Mouse (Mus musculus) neural tube, embryonic 15.5 days (tissue): ENCODE measurements around the gene Stx17. TPM values are rescaled to one million over a fixed set of nuclear protein-coding genes. Genes with fewer than 3 reads are reported as not detected.

Source experiments
- ATAC-seq: fragments of 200-750 bp; cut with Nextera tagmentation; 2 replicates; pipeline ENCODE4 v1.8.0; 2017; ENCODE audit warnings: mild to moderate bottlenecking, moderate TSS enrichment, moderate library complexity; ENCODE audit not compliant: low FRiP score
- H3K27ac ChIP-seq: fragments of 300-500 bp; sonication (generic); replicated peaks from 2 replicates; pipeline ENCODE4 v1.5.1; 2015; ENCODE audit warnings: mild to moderate bottlenecking, inconsistent platforms
- H3K27me3 ChIP-seq: fragments of 300-500 bp; sonication (generic); replicated peaks from 2 replicates; pipeline ENCODE4 v1.6.1; 2015; ENCODE audit warnings: inconsistent platforms
- H3K36me3 ChIP-seq: fragments of 300-500 bp; sonication (generic); 2 replicates; pipeline ENCODE4 v1.6.1; 2015; ENCODE audit warnings: inconsistent platforms
- H3K4me1 ChIP-seq: fragments of 300-500 bp; sonication (generic); 2 replicates; pipeline ENCODE4 v1.6.1; 2015; ENCODE audit warnings: inconsistent platforms
- H3K4me2 ChIP-seq: fragments of 300-500 bp; sonication (generic); 2 replicates; pipeline ENCODE4 v1.6.1; 2015; ENCODE audit warnings: inconsistent platforms, mild to moderate bottlenecking, moderate library complexity
- H3K4me3 ChIP-seq: fragments of 300-500 bp; sonication (generic); replicated peaks from 2 replicates; pipeline ENCODE4 v1.5.1; 2015; ENCODE audit warnings: mild to moderate bottlenecking, inconsistent platforms
- H3K9ac ChIP-seq: fragments of 300-500 bp; sonication (generic); replicated peaks from 2 replicates; pipeline ENCODE4 v1.6.1; 2015; ENCODE audit warnings: mild to moderate bottlenecking, inconsistent platforms
- H3K9me3 ChIP-seq: fragments of 300-500 bp; sonication (generic); replicated peaks from 2 replicates; pipeline ENCODE4 v1.6.1; 2016; ENCODE audit warnings: inconsistent platforms
- WGBS: fragments of 180-500 bp; shearing (Covaris S2); methylation state at CpG from one replicate; pipeline ENCODE4 v1.1.7; 2015; ENCODE audit warnings: mixed read lengths; 5-methylcytosine and 5-hydroxymethylcytosine counted together
- polyA plus RNA-seq: library from polyadenylated mRNA; unstranded; fragments of >200 nt; fragmentation: Nextera tagmentation; extraction: Ambion mirVana; gene quantifications from 2 replicates; pipeline ENCODE4 v1.2.1, GENCODE M21; 2015

Stx17 gene
- polyA plus RNA-seq: 23.9 and 27.4 TPM in 2 replicates

DNA sequence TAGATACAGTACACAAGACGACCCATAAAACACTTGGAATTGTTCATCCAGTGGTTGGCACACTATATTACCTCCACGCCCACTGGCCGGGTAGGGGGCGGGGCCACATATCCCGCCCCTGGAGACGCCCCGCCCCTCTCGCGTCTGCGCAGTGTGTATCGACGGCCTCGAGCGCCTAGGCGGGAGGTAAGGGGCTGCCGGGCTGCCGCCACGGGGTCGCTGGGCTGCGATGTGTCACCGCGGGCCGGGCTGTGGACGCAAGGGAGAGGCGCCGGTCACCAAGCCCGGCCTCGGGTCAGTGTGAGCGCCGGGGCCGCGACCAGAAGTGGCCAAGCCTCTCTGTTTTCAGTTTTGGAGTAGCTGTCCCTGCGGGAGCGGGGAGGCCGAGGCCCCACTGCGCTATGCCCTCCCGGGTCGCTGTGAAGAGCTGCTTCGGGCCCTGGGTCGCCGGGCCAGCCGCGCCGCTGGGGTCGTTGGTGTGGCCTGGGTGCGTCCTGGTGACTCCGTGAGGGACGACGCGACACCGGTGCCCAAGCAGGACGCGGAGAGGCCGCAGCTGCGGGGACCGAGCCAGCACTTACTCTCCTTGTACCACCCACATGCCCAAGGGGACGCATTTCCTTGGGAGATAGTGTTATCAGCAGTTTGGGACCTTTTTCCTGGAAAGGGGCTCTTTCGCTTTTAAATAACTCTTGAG is at the start of gene Stx17:
TSS of gene Stx17 (plus strand) at position 143 of the 697 bp plus-strand sequence.
- H3K36me3 ChIP-seq: no peaks in the 10 kb centered on the region
- peak; percentile 100 for ATAC-seq
- WGBS: 1% methylated on average over 57 of the region's 58 CpGs
- H3K4me2 ChIP-seq: peak within 1 kb of the TSS; percentile 83
- H3K4me1 ChIP-seq: 0 out of 2 replicates have a peak, but pooled peaks cover 9% of the 10 kb centered on the region
- H3K27me3 ChIP-seq: no peaks in the 10 kb centered on the region
- H3K9ac ChIP-seq: peak within 1 kb of the TSS; percentile 81
- peak within 1 kb of the TSS; percentile 24 for H3K27ac ChIP-seq
- no peaks in the 10 kb centered on the region for H3K9me3 ChIP-seq
- H3K4me3 ChIP-seq: peak within 1 kb of the TSS; percentile 83

DNA sequence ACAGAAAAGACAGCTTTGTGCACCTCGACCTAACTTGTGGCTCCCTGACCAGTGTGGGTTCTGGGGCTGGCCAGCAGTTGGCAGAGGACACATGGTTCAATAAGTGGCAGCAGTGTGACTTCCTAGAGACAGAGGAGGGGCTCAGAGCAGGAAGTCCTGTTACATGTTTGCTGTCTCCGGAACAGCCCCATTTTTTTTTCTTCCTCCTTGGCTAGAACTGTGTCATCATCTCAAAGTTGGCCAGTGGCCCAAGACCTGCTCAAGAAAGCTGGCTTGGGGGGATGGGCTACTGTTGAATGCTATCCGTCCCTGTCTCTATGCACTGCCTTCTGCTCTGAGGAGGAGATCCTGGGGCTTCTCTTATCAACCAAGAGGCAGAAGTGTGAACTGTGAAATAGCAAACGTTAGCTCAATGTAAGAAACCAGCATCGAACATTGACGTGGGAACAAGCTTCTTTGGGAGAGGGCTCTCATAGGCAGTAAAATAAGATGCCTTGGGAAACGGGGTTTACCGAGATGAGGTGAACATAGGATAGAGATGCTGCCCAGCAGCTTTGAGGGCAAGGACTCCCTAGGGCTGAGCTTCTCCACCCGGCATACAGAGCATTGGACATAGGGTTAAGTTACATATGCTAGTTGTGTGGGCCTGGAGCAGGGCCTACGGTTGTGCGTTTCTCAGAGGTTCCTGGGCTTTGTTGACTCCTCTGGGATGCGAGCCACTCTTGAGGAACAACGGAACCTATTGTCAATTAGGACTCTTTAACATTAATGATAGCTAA is 47.8 kb upstream of the Stx17 start:
- ATAC-seq: no peak
- Histone ChIP-seq H3K4me3 (no peak overlapping the region), H3K4me2 (no peak overlapping the region), H3K36me3 (no peaks in the 10 kb centered on the region), H3K9me3 (no peaks in the 10 kb centered on the region), H3K4me1 (peaks cover 5% of the 10 kb centered on the region; the same call in 1 of the 2 replicates), H3K27me3 (no peaks in the 10 kb centered on the region), H3K27ac (no peak overlapping the region), H3K9ac (no peak overlapping the region)
- 70% methylated on average over 13 of the region's 13 CpGs for WGBS

DNA sequence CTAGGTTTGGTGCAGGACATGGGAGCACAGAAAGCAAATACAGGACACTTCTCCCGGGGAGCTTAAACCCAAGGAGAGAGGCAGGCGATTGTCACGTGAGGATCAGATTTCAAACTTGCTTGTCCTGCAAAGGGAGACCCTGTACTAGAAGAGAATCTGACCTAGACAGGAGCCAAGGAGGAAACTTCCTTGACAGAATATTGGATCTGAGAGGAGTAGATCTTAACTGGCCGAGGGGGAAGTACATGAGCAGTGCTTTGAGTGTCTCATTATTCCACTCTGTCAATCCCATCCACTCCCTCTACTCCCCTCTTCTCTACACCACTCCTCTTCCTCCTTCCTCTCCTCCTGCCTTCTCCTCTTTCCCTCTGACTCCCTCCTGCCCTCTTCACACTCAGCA is 46.5 kb upstream of the Stx17 start:
- Histone ChIP-seq H3K9ac (no peak overlapping the region), H3K4me1 (peaks cover 5% of the 10 kb centered on the region; the same call in 1 of the 2 replicates), H3K27me3 (no peaks in the 10 kb centered on the region), H3K9me3 (no peaks in the 10 kb centered on the region), H3K4me2 (no peak overlapping the region), H3K4me3 (no peak overlapping the region), H3K36me3 (no peaks in the 10 kb centered on the region), H3K27ac (no peak overlapping the region)
- WGBS: 20% methylated on average over 4 of the region's 4 CpGs
- ATAC-seq: no peak

DNA sequence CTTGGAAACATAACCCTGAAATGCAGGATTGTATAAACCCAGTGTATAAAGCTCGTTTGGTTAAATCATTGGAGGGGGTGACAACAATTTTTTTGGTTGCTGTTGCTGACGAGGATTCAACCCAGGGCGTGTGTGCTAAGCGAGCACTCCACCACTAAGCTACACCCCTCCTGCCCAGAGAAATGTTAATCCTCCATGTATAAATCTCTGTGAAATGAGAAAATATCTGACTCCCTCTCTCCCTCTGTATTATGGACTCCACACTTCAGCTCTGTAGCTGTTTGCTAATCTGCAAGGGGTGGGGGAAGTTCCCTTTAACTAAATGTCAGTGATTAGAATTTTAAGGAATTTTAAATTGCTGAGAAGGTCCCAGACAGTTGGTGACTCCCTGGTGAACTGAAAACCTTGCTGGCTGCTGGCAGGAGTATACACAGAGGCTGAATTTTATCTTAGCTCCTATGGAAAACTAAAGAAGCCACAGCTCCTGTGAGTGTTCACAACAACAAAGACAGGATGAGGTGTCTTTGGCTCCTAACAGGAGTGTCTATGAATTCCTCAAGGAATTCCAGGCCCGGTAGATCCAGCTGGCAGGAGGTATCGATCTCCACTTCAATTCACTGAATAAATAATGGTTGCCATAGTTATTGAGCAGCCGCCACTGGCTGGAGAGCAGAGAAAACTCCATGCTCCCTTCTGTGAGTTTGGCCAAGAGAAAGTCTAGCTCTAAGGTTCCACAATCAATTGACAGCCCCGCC is 45.3 kb upstream of the Stx17 start:
- no peaks in the 10 kb centered on the region for H3K36me3 ChIP-seq
- no peak for ATAC-seq
- H3K27me3 ChIP-seq: no peaks in the 10 kb centered on the region
- H3K27ac ChIP-seq: no peak overlapping the region; the same call in 1 of the 2 replicates
- no peak overlapping the region for H3K4me3 ChIP-seq
- no peak overlapping the region for H3K4me2 ChIP-seq
- no peak overlapping the region for H3K9ac ChIP-seq
- H3K4me1 ChIP-seq: peaks cover 5% of the 10 kb centered on the region; the same call in 1 of the 2 replicates
- no peaks in the 10 kb centered on the region for H3K9me3 ChIP-seq
- WGBS: 56% methylated on average over 8 of the region's 8 CpGs

GRCm38 (mm10) chr4:48083452-48083851 is 41.3 kb upstream of the Stx17 start:
- H3K27me3 ChIP-seq: no peaks in the 10 kb centered on the region
- 86% methylated on average over 4 of the region's 4 CpGs for WGBS
- no peak for ATAC-seq

GRCm38 (mm10) chr4:48086609-48087008 is 38.1 kb upstream of the Stx17 start:
- Histone ChIP-seq H3K27ac (no peak overlapping the region), H3K9ac (no peak overlapping the region), H3K9me3 (no peaks in the 10 kb centered on the region), H3K4me2 (no peak overlapping the region), H3K4me3 (no peak overlapping the region), H3K36me3 (no peaks in the 10 kb centered on the region), H3K27me3 (no peaks in the 10 kb centered on the region), H3K4me1 (peaks cover 8% of the 10 kb centered on the region)
- ATAC-seq: peak; percentile 50; the same call in 1 of the 2 replicates
- WGBS: 51% methylated on average over 6 of the region's 6 CpGs

More at GRCm38 (mm10) chr4:48083452-48083851, 41.3 kb upstream of the Stx17 start:
- no peaks in the 10 kb centered on the region for H3K36me3 ChIP-seq
- H3K9ac ChIP-seq: no peak overlapping the region
- H3K4me1 ChIP-seq: peaks cover 13% of the 10 kb centered on the region
- no peak overlapping the region for H3K4me2 ChIP-seq
- no peak overlapping the region for H3K27ac ChIP-seq
- no peaks in the 10 kb centered on the region for H3K9me3 ChIP-seq
- no peak overlapping the region for H3K4me3 ChIP-seq

DNA sequence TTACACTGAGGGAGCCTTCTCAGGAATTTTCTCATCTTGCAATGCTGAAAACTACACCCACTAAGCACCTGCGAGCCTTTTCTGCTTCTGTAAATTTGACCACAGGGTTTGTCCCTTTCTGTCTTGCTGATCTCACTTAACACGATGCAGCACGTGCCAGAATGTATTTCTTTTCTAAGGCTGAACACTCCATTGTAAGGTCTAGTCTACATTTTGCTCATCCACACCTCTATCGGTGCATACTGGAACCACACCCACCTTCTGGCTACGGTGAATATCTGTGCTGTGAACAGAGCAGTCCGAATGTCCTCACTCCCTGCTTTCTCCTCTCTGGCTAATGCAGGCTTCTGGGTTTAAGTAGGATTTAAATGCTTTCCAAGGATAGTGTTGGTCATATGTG is 37.2 kb upstream of the Stx17 start:
- Histone ChIP-seq H3K36me3 (no peaks in the 10 kb centered on the region), H3K27me3 (no peaks in the 10 kb centered on the region), H3K4me2 (no peak overlapping the region), H3K4me1 (peaks cover 8% of the 10 kb centered on the region), H3K27ac (no peak overlapping the region), H3K9me3 (no peaks in the 10 kb centered on the region), H3K9ac (no peak overlapping the region), H3K4me3 (no peak overlapping the region)
- no peak for ATAC-seq
- 88% methylated on average over 6 of the region's 6 CpGs for WGBS

- H3K9ac ChIP-seq: no peak overlapping the region
- no peak overlapping the region for H3K4me2 ChIP-seq
- no peaks in the 10 kb centered on the region for H3K36me3 ChIP-seq
- H3K27me3 ChIP-seq: no peaks in the 10 kb centered on the region
- H3K9me3 ChIP-seq: no peaks in the 10 kb centered on the region
- no peaks in the 10 kb centered on the region for H3K4me1 ChIP-seq
- 71% methylated on average over 3 of the region's 3 CpGs for WGBS
- no peak for ATAC-seq
- no peak overlapping the region for H3K4me3 ChIP-seq
- no peak overlapping the region for H3K27ac ChIP-seq
Measured at GRCm38 (mm10) chr4:48093221-48093620, 31.5 kb upstream of the Stx17 start.

DNA sequence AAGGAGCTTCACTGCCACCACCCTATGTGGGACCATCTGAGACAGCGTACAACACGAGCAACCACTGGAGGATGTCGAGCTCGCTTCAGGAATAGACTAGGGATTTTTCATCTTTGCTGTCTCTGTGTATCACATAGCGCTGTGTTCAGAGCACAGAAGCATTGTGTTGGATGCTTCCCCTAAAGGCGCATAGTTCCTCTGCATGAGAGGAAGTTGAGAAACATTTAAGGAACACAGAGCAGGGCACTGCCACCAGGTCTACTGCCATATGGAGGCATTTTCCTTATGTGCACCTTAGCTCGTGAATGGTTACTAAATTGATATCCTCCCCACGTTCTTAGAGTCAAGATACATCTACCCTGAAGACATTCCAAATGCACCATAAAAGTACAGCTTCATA is 24.5 kb upstream of the Stx17 start:
- no peak overlapping the region for H3K4me3 ChIP-seq
- WGBS: 86% methylated on average over 8 of the region's 8 CpGs
- H3K9ac ChIP-seq: no peak overlapping the region
- no peaks in the 10 kb centered on the region for H3K9me3 ChIP-seq
- no peaks in the 10 kb centered on the region for H3K4me1 ChIP-seq
- no peak overlapping the region for H3K27ac ChIP-seq
- no peaks in the 10 kb centered on the region for H3K36me3 ChIP-seq
- H3K4me2 ChIP-seq: no peak overlapping the region
- no peak for ATAC-seq
- 0 out of 2 replicates have a peak, but pooled peaks cover 4% of the 10 kb centered on the region for H3K27me3 ChIP-seq

DNA sequence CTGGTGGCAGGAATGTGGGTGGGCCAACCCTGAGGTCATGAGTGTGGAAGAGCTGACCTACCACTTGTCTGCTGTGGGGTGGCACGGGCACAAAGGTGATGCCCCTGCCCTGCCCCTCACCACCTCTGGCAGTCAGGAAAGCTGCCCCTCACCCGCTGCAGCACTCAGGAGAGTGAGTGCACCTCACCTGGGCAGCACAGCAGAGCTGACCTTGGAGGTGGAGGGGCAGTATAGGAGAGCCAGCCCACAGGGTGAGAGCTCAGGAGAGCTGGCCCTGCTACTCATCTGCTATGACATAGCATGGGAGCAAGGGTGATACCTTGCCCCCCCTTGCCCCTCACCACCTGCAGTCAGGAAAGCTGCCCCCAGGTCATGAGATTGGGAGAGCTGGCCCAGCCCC is 22.7 kb upstream of the Stx17 start:
- H3K4me1 ChIP-seq: no peaks in the 10 kb centered on the region
- H3K27me3 ChIP-seq: 0 out of 2 replicates have a peak, but pooled peaks cover 4% of the 10 kb centered on the region
- 74% methylated on average over 2 of the region's 2 CpGs for WGBS
- H3K9ac ChIP-seq: no peak overlapping the region
- H3K4me3 ChIP-seq: no peak overlapping the region
- H3K9me3 ChIP-seq: no peaks in the 10 kb centered on the region
- H3K4me2 ChIP-seq: no peak overlapping the region
- no peak overlapping the region for H3K27ac ChIP-seq
- ATAC-seq: no peak
- H3K36me3 ChIP-seq: no peaks in the 10 kb centered on the region

GRCm38 (mm10) chr4:48105387-48105786 is 19.3 kb upstream of the Stx17 start:
- H3K9ac ChIP-seq: no peak overlapping the region
- H3K9me3 ChIP-seq: no peaks in the 10 kb centered on the region
- 0 out of 2 replicates have a peak, but pooled peaks cover 4% of the 10 kb centered on the region for H3K27me3 ChIP-seq
- H3K4me1 ChIP-seq: no peaks in the 10 kb centered on the region
- H3K36me3 ChIP-seq: no peaks in the 10 kb centered on the region
- H3K4me2 ChIP-seq: no peak overlapping the region
- 65% methylated on average over 5 of the region's 5 CpGs for WGBS
- H3K4me3 ChIP-seq: no peak overlapping the region
- H3K27ac ChIP-seq: no peak overlapping the region
- no peak for ATAC-seq
